Mouse (Mus musculus): ENCODE data around the gene P3h1. TPM values are rescaled to one million over a fixed set of nuclear protein-coding genes. Genes with fewer than 3 reads are reported as not detected.

The P3h1 gene
- polyA plus RNA-seq, 1 experiment from 2014 or later, result 42.0 TPM

GRCm38 (mm10) chr4:119259344-119260254, 26.9 kb downstream of the P3h1 start:
- Histone ChIP-seq H3K27me3 (ENCODE audit: control insufficient read depth, insufficient read depth, low read length) (no peaks in the 10 kb centered on the region), H3K4me2 (ENCODE audit: low read length) (no peak overlapping the region), H3K4me1 (ENCODE audit: control insufficient read depth in 2 of 2, insufficient read depth in 2 of 2, low read length in 2 of 2) (peaks cover 4 to 5% of the 10 kb centered on the region in 2 experiments; a peak in 3 of 4 replicates), H3K9ac (ENCODE audit: low read length) (no peak overlapping the region), H3K36me3 (ENCODE audit: control insufficient read depth, insufficient read depth, low read length) (no peaks in the 10 kb centered on the region), H3K9me3 (ENCODE audit: control insufficient read depth, low read length) (no peaks in the 10 kb centered on the region), H3K4me3 (ENCODE audit: control insufficient read depth in 1 of 2, insufficient read depth in 1 of 2, low read depth in 1 of 2, low read length in 2 of 2) (no peak overlapping the region), H3K27ac (replicated peaks in 1 of 2; ENCODE audit: control insufficient read depth in 1 of 2, insufficient read depth in 1 of 2, low read depth in 2 of 2, low read length in 2 of 2) (no peak overlapping the region)
- WGBS, result 73% methylated on average over 15 of the region's 15 CpGs
- no peak for ATAC-seq (ENCODE audit: insufficient number of reproducible peaks, insufficient read depth, low FRiP score, low read depth)

DNA sequence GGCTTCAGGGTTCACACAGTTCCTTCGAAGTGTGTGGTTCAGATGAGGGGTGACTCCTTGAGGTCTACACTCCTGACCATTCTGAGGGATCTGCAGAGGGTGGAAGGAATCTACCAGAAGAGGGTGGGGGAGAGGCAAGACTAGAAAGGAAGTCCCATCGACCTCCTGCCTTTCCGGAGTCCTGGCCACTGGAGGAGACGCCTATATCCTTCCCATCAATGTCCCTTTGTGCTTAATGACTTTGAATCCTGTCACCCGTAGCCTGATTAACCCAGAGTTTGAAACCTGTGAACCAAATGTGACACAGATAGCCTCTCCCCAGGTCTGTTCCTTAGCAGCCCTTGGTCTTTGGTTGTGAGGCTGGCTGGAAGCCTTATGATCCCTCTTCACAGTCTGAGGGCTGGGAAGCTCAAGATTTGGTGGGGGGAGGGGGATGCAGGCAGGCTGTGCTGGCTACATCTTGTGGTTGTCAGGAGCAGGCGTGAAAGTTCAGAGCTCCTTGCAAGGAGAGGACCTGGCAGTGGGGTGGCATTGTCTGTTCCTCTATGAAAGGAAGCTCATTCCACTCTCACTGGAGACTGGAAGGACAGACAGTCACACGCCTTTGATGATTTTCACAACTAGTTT, 28.5 kb downstream of the P3h1 start:
- no peak for ATAC-seq (ENCODE audit: insufficient number of reproducible peaks, insufficient read depth, low FRiP score, low read depth)
- Histone ChIP-seq H3K9me3 (ENCODE audit: control insufficient read depth, low read length) (no peaks in the 10 kb centered on the region), H3K27ac (replicated peaks in 1 of 2; ENCODE audit: control insufficient read depth in 1 of 2, insufficient read depth in 1 of 2, low read depth in 2 of 2, low read length in 2 of 2) (no peak overlapping the region), H3K4me1 (ENCODE audit: control insufficient read depth in 2 of 2, insufficient read depth in 2 of 2, low read length in 2 of 2) (peaks cover 4 to 5% of the 10 kb centered on the region in 2 experiments; a peak in 2 of 4 replicates), H3K36me3 (ENCODE audit: control insufficient read depth, insufficient read depth, low read length) (no peaks in the 10 kb centered on the region), H3K4me3 (ENCODE audit: control insufficient read depth in 1 of 2, insufficient read depth in 1 of 2, low read depth in 1 of 2, low read length in 2 of 2) (no peak overlapping the region), H3K4me2 (ENCODE audit: low read length) (no peak overlapping the region), H3K27me3 (ENCODE audit: control insufficient read depth, insufficient read depth, low read length) (no peaks in the 10 kb centered on the region), H3K9ac (ENCODE audit: low read length) (no peak overlapping the region)
- 44% methylated on average over 7 of the region's 7 CpGs for WGBS

DNA sequence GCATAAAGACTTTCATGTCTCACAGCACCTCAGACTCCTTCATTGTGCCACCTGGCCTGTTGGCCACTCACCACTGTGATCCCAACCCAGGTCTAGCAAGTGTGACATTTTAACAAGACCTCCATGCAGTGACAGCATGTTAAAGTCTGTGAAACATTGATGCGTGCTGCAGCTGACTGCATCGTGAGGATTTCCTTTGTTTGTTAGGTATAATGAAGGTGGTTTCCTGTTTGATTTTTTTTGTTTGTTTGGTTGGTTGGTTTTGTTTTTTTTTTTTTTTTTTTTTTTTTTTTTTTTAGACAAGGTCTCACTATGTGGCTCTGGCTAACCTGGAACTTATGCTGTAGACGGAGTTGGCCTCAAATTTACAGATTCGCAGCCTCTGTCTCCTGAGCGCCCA, 29.8 kb downstream of the P3h1 start:
- ATAC-seq (ENCODE audit: insufficient number of reproducible peaks, insufficient read depth, low FRiP score, low read depth), result no peak
- Histone ChIP-seq H3K4me1 (ENCODE audit: control insufficient read depth in 2 of 2, insufficient read depth in 2 of 2, low read length in 2 of 2) (peaks cover 4 to 5% of the 10 kb centered on the region in 2 experiments; a peak in 2 of 4 replicates), H3K4me3 (ENCODE audit: control insufficient read depth in 1 of 2, insufficient read depth in 1 of 2, low read depth in 1 of 2, low read length in 2 of 2) (no peak overlapping the region), H3K4me2 (ENCODE audit: low read length) (no peak overlapping the region), H3K27me3 (ENCODE audit: control insufficient read depth, insufficient read depth, low read length) (no peaks in the 10 kb centered on the region), H3K9me3 (ENCODE audit: control insufficient read depth, low read length) (no peaks in the 10 kb centered on the region), H3K9ac (ENCODE audit: low read length) (no peak overlapping the region), H3K36me3 (ENCODE audit: control insufficient read depth, insufficient read depth, low read length) (no peaks in the 10 kb centered on the region), H3K27ac (replicated peaks in 1 of 2; ENCODE audit: control insufficient read depth in 1 of 2, insufficient read depth in 1 of 2, low read depth in 2 of 2, low read length in 2 of 2) (no peak overlapping the region)
- 87% methylated on average over 5 of the region's 5 CpGs for WGBS

- no peak overlapping the region for H3K27ac ChIP-seq (replicated peaks in 1 of 2; ENCODE audit: control insufficient read depth in 1 of 2, insufficient read depth in 1 of 2, low read depth in 2 of 2, low read length in 2 of 2)
- H3K9me3 ChIP-seq (ENCODE audit: control insufficient read depth, low read length), result no peaks in the 10 kb centered on the region
- H3K9ac ChIP-seq (ENCODE audit: low read length), result no peak overlapping the region
- WGBS, result 50% methylated on average over 3 of the region's 3 CpGs
- ATAC-seq (ENCODE audit: insufficient number of reproducible peaks, insufficient read depth, low FRiP score, low read depth), result no peak
- H3K27me3 ChIP-seq (ENCODE audit: control insufficient read depth, insufficient read depth, low read length), result no peaks in the 10 kb centered on the region
- H3K36me3 ChIP-seq (ENCODE audit: control insufficient read depth, insufficient read depth, low read length), result no peaks in the 10 kb centered on the region
- no peak overlapping the region for H3K4me3 ChIP-seq (ENCODE audit: control insufficient read depth in 1 of 2, insufficient read depth in 1 of 2, low read depth in 1 of 2, low read length in 2 of 2)
- peaks cover 4 to 5% of the 10 kb centered on the region in 2 experiments; a peak in 2 of 4 replicates for H3K4me1 ChIP-seq (ENCODE audit: control insufficient read depth in 2 of 2, insufficient read depth in 2 of 2, low read length in 2 of 2)
- H3K4me2 ChIP-seq (ENCODE audit: low read length), result no peak overlapping the region
These were observed 30.7 kb downstream of the P3h1 start for GRCm38 (mm10) chr4:119263459-119263858.

- Histone ChIP-seq H3K27me3 (ENCODE audit: control insufficient read depth, insufficient read depth, low read length) (no peaks in the 10 kb centered on the region), H3K4me1 (ENCODE audit: control insufficient read depth in 2 of 2, insufficient read depth in 2 of 2, low read length in 2 of 2) (no peaks in the 10 kb centered on the region), H3K36me3 (ENCODE audit: control insufficient read depth, insufficient read depth, low read length) (peaks cover 20% of the 10 kb centered on the region), H3K9me3 (ENCODE audit: control insufficient read depth, low read length) (no peaks in the 10 kb centered on the region), H3K27ac (replicated peaks in 1 of 2; ENCODE audit: control insufficient read depth in 1 of 2, insufficient read depth in 1 of 2, low read depth in 2 of 2, low read length in 2 of 2) (no peak overlapping the region), H3K9ac (ENCODE audit: low read length) (no peak overlapping the region), H3K4me2 (ENCODE audit: low read length) (no peak overlapping the region), H3K4me3 (ENCODE audit: control insufficient read depth in 1 of 2, insufficient read depth in 1 of 2, low read depth in 1 of 2, low read length in 2 of 2) (no peak overlapping the region)
- WGBS, result 65% methylated on average over 13 of the region's 13 CpGs
- no peak for ATAC-seq (ENCODE audit: insufficient number of reproducible peaks, insufficient read depth, low FRiP score, low read depth)
These were observed 33.9 kb downstream of the P3h1 start for GRCm38 (mm10) chr4:119266606-119267005.

DNA sequence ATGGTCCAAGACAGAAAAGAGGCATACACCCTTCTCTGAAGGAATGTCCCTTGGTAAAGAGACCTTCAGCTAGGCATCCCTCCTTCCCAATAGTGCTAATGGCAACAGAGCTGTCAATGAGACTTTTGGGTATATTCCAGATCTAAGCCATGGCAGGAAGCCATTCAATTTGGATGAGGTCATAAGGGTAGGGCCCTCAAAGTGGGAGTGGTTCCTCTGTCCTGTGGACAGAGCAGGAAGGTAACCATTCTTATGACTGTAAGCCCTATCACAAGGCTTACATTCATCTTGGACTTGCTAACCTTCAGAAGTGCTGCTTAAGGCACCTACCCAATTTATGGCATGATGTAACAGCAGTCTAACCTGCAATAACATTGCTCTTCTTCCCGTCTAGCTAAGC, 41.9 kb downstream of the P3h1 start:
- H3K27ac ChIP-seq (replicated peaks in 1 of 2; ENCODE audit: control insufficient read depth in 1 of 2, insufficient read depth in 1 of 2, low read depth in 2 of 2, low read length in 2 of 2), result peak overlapping the region; percentile 51 to 65
- no peaks in the 10 kb centered on the region for H3K9me3 ChIP-seq (ENCODE audit: control insufficient read depth, low read length)
- peaks cover 89% of the 10 kb centered on the region for H3K36me3 ChIP-seq (ENCODE audit: control insufficient read depth, insufficient read depth, low read length)
- 63% methylated on average over 1 of the region's 1 CpGs for WGBS
- no peak for ATAC-seq (ENCODE audit: insufficient number of reproducible peaks, insufficient read depth, low FRiP score, low read depth)
- no peak overlapping the region for H3K4me3 ChIP-seq (ENCODE audit: control insufficient read depth in 1 of 2, insufficient read depth in 1 of 2, low read depth in 1 of 2, low read length in 2 of 2)
- H3K9ac ChIP-seq (ENCODE audit: low read length), result no peak overlapping the region
- no peaks in the 10 kb centered on the region for H3K27me3 ChIP-seq (ENCODE audit: control insufficient read depth, insufficient read depth, low read length)
- no peaks in the 10 kb centered on the region for H3K4me1 ChIP-seq (ENCODE audit: control insufficient read depth in 2 of 2, insufficient read depth in 2 of 2, low read length in 2 of 2)
- H3K4me2 ChIP-seq (ENCODE audit: low read length), result no peak overlapping the region

DNA sequence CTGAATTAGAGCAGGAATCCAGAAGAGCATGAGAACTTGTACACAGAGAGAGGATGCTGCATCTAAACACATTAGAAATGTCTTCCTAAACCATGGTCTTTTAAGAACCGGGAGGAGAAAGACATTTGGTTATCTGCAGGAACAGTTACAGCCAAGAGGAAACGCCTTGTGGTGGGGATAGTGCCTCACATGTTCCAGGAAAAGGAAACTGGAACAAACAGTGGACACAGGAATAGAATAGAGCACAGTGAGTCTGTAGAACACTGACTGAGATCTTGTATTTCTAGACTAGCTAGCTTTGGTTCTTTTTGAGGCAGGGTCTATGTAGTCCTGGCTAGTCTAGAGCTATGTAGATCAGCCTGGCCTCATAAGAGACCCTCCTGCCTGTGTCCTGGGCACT, 42.5 kb downstream of the P3h1 start:
- Histone ChIP-seq H3K4me2 (ENCODE audit: low read length) (no peak overlapping the region), H3K4me3 (ENCODE audit: control insufficient read depth in 1 of 2, insufficient read depth in 1 of 2, low read depth in 1 of 2, low read length in 2 of 2) (no peak overlapping the region), H3K27ac (replicated peaks in 1 of 2; ENCODE audit: control insufficient read depth in 1 of 2, insufficient read depth in 1 of 2, low read depth in 2 of 2, low read length in 2 of 2) (peak overlapping the region; percentile 65 to 80), H3K9ac (ENCODE audit: low read length) (no peak overlapping the region), H3K36me3 (ENCODE audit: control insufficient read depth, insufficient read depth, low read length) (peaks cover 90% of the 10 kb centered on the region), H3K27me3 (ENCODE audit: control insufficient read depth, insufficient read depth, low read length) (no peaks in the 10 kb centered on the region), H3K4me1 (ENCODE audit: control insufficient read depth in 2 of 2, insufficient read depth in 2 of 2, low read length in 2 of 2) (no peaks in the 10 kb centered on the region), H3K9me3 (ENCODE audit: control insufficient read depth, low read length) (no peaks in the 10 kb centered on the region)
- 55% methylated on average over 2 of the region's 2 CpGs for WGBS
- no peak for ATAC-seq (ENCODE audit: insufficient number of reproducible peaks, insufficient read depth, low FRiP score, low read depth)

Measured in heart, embryonic 14.5 days (tissue).